11 mouse cellular contexts compared by ENCODE assay signal in genomic region chr14:105631681-105632031, GRCm38 (mm10).
DNase-seq lines count a peak whose midpoint lies in the region.
"Had no signal": no experiment of that assay in that cellular context is flagged by ENCODE, and none has a peak within 500 bp of the region (broad histone marks: within the 10 kb centered on the region; RNA-seq: fewer than 3 reads in every experiment).

No protein-coding gene starts in this region.

- DNase-seq in cerebellum, postnatal 10 days: peak; percentile 44 to 47
- no peak for DNase-seq in cerebellum, adult 8-10 months
- peak; percentile 29 to 58 for DNase-seq in frontal cortex, postnatal 36 days (ENCODE audit: low spot score in 2 of 2)
- peak; percentile 42 to 54 for DNase-seq in layer of hippocampus, postnatal 10 days (ENCODE audit: low spot score in 2 of 2)
- DNase-seq in right cerebral cortex, postnatal 10 days (ENCODE audit: low spot score in 2 of 2): peak; percentile 79 to 80
- no peak for DNase-seq in retina, embryonic 14.5 days (ENCODE audit: low spot score)
- no peak for DNase-seq in heart, postnatal 10 days
- no peak for DNase-seq in thymus, postnatal 10 days (ENCODE audit: low spot score in 2 of 2)
- DNase-seq: adrenal gland, postnatal 25 days; heart, adult 18-20 months; lung, adult 18-20 months had no signal

- intact Hi-C loops in heart, postnatal 10 days (cut with DNase I): no loop called here

Comparison
In these comparisons a context has a peak if more than half of its experiments do, and no peak if none do; other contexts are left out.
1. DNase-seq: peak in cerebellum, postnatal 10 days (2 of 2), frontal cortex, postnatal 36 days (2 of 2), layer of hippocampus, postnatal 10 days (2 of 2) and right cerebral cortex, postnatal 10 days (2 of 2); none in cerebellum, adult 8-10 months (single experiment), retina, embryonic 14.5 days (single experiment), heart, postnatal 10 days (0 of 2) and thymus, postnatal 10 days (0 of 2).